Mouse (Mus musculus) thymus, adult 2 months (tissue): Measurements from ENCODE around the gene Olfr1043.
"Not testable (repeated sequence)": the region's sequence is repeated elsewhere in the genome, so short reads cannot be mapped to it uniquely, and the experiment has no call there.

Experiments
- CTCF ChIP-seq: fragments of 200-500 bp; IDR thresholded peaks from 2 replicates; pipeline ENCODE4 v1.5.1; 2012; ENCODE audit warnings: mild to moderate bottlenecking, control low read depth, low read length, moderate library complexity, borderline replicate concordance; ENCODE audit not compliant: control insufficient read depth, poor library complexity, insufficient read depth; ENCODE audit errors: extremely low read depth
- POLR2A ChIP-seq: fragments of 200-500 bp; IDR thresholded peaks from 2 replicates; pipeline ENCODE4 v1.6.1; 2012; ENCODE audit warnings: mild to moderate bottlenecking, low read length, control low read depth, moderate library complexity; ENCODE audit not compliant: control insufficient read depth, poor library complexity, insufficient read depth; ENCODE audit errors: extremely low read depth

GRCm38 (mm10) chr2:86175422-86175821 is 8.1 kb upstream of the Olfr1043 start:
- not testable (repeated sequence) for TF ChIP-seq CTCF, POLR2A
